Mouse (Mus musculus): Measurements from ENCODE around the gene Flt4.
"Not testable (repeated sequence)": the region's sequence is repeated elsewhere in the genome, so short reads cannot be mapped to it uniquely, and the experiment has no call there.

The Flt4 gene

GRCm38 (mm10) chr11:49608938-49609867 is at the start of gene Flt4:
Gene Flt4, plus strand, starts transcription at chr11:49609263.
- DNase-seq: peak; percentile 59

DNA sequence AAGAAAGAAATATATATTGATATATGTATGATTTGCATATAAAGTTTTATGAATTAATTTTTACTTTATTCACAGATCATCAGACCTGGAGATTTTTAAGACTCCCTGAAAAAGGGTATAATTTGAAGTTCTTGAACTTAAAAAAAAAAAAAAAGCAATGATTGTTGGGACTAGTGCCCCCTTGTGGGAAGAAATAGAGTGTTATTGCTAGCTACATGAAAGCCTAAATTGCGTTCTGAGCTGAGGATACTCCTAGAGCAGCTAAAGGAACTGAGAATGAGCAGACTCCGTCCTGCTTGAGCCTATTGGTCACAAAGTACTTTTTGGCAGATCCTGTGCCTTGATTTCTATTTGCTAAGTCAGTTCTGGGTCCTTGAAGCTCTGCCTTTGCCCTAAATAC is 34.0 kb upstream of the Flt4 start:
- DNase-seq: peak; percentile 38

GRCm38 (mm10) chr11:49580452-49580851 is 28.6 kb upstream of the Flt4 start:
- not testable (repeated sequence) for DNase-seq

- DNase-seq: no peak
These were observed 18.9 kb upstream of the Flt4 start for GRCm38 (mm10) chr11:49590213-49590612.

DNA sequence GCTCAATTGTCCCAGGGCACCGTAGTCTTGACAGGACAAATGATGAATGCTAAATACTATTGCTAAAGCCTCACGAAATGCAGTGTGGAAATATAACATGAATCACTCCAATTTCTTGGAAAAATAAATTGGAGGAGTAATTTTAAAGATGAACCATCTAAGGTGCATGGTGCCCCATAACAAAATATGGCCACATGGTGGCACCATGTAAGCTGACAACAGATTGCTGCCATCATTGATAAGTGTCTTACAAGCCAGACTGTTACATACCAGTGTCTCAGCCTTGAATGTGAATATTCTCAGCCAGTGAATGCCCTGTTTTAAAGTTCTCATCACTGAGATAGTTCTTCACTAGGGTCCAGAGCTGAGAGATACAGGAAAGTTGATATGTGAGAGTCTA is 11.9 kb upstream of the Flt4 start:
- not testable (repeated sequence) for DNase-seq

- DNase-seq: not testable (repeated sequence)
These were observed 757 bp upstream of the Flt4 start for GRCm38 (mm10) chr11:49608306-49608705.

GRCm38 (mm10) chr11:49609868-49610824 is 1.1 kb downstream of the Flt4 start:
- not testable (repeated sequence) for DNase-seq

DNA sequence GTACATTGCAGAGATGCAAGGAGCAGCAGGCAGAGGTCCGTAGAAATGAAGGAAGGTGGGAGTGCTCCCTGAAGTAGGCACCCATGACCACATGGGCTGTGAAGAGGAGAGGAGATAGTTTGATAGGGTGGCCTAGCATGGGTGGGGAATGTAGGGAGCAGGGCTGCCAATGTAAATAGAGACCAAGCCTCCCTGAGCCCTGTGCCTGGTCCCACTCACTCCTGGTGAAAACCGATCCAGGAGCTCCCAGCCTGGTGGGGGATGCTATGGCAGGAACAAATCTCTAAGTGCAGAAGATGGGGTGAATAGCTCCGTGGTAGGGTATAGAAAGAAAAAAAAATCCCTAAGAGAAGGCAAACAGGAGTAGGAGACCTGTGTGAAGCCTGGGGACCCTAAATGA is 2.3 kb downstream of the Flt4 start:
- DNase-seq: not testable (repeated sequence)

DNA sequence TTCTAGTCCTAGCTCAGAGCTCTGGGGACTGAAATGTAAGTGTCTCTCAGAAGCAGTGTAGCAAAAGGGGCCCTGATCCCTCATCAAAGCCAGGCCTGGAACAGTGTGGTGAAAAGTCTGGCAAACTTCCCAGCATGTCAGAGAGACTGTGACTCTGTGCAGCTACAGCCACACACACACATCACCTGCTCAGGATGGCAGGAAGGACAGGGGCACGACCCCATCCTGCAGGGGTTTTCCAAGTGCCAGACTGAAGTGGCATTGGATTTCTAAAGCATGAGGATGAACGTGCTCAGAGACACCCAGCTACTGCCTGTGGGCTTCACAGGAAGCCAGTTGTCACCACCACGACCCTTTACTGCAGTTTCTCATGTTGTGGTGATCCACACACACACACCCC is 3.1 kb downstream of the Flt4 start:
- DNase-seq: no peak

GRCm38 (mm10) chr11:49613349-49613748 is 4.3 kb downstream of the Flt4 start:
- DNase-seq: peak; percentile 29

GRCm38 (mm10) chr11:49615856-49616725 is 7.0 kb downstream of the Flt4 start:
- DNase-seq: no peak

GRCm38 (mm10) chr11:49618476-49618875 is 9.4 kb downstream of the Flt4 start:
- no peak for DNase-seq

DNA sequence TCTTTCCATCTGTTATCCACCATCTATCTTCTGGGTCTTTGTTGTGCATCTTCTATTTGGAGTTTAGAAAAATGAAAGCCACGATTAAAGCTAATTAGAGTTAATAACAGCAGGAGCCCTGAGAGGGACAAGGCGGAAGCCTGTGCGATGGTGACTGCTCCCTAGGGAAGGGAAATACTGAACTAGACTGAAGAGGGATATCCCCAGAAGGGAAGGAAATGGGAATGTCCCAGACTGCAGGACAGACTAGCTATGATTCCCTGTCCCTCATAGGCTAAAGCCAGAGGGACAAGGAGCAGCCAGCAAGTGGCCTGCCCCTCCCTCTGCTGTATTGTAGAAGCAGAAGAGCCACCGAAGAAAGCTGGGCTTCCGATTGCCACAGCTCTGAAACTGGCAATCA is 12.9 kb downstream of the Flt4 start:
- DNase-seq: no peak

DNA sequence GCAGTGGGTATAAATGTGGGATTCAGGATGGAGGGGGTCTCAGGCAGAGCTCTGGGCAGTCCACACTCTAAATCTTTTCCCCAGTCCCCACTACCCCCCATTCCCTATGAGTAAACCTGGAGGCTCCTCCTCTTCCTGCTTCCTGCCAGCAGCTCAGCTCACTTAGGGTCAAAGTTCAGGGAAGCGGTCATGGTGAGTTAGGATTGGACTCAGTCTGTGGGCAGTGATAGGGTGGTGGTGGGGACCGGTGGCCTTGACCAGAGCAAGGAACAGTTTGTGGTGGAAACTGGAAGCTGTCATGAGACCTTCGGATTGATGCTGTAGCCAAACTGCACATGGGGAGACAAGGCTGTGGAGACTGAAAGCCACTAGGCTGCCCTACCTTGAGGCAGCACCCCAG is 15.1 kb downstream of the Flt4 start:
- no peak for DNase-seq

GRCm38 (mm10) chr11:49625863-49626262 is 16.8 kb downstream of the Flt4 start:
- no peak for DNase-seq

DNA sequence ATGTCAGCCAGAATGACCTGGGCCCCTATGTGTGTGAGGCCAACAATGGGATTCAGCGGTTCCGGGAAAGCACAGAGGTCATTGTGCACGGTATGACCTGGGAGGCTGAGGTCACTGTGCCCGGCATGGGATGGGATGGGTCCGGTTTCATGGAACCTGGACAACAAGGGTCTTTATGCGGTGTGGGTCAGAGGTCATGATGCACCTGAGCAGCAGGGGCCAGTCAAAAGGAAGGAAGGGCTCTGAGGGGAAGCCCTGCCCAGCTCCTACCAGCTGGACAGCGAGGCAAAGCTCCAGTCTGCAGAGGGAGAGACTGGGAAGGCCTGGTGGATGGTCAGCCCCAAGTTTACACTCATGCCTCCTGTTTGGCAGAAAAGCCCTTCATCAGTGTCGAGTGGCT is 17.7 kb downstream of the Flt4 start:
- no peak for DNase-seq

DNA sequence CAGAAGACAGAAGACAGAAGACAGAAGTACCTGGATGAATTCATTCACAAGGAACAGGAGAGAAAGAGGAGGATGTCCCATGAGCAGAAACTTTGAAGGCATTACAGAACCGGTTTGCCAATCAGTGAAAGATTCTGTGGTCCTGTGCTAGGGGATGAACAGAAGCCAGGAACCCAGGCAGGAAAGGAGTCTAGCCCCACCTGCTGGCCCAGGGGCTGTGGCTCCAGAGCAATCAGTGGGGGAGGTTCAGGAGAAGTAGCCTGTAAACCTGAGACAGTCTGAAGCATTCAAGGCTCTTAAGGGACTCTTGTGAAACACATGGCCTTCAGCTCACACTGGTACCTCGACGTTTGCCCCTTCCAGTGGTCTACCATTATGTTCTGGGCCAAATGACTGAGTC is 22.1 kb downstream of the Flt4 start:
- DNase-seq: no peak

GRCm38 (mm10) chr11:49632256-49632655 is 23.2 kb downstream of the Flt4 start:
- no peak for DNase-seq

GRCm38 (mm10) chr11:49634101-49634500 is 25.0 kb downstream of the Flt4 start:
- DNase-seq: no peak

GRCm38 (mm10) chr11:49635671-49636070 is 26.6 kb downstream of the Flt4 start:
- DNase-seq: no peak

GRCm38 (mm10) chr11:49636449-49636848 is 27.4 kb downstream of the Flt4 start:
- peak; percentile 24 for DNase-seq

DNA sequence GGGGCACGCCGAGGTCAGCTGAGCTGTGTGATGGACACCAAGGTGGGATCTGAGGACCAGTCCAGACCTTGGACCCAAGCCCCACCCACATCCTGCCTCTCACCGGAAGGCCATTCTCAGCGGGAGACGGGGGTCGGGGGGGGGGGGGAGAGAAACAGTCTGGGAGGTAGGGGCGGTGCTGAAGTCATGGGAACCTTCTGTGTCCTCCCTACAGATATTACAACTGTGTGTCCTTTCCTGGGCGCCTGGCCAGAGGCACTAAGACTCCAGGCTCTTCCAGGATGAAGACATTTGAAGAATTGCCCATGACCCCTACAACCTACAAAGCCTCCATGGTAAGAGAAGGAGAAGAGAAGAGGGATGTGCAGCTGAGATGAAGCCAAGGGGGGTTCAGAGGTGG is 36.6 kb downstream of the Flt4 start:
- no peak for DNase-seq
